Mouse (Mus musculus): ENCODE results near the gene 4930452B06Rik. TPM values are rescaled to one million over a fixed set of nuclear protein-coding genes. Genes with fewer than 3 reads are reported as not detected.
A peak's percentile ranks its signal among the peaks of the same experiment; 100 is the strongest.

Gene 4930452B06Rik
- polyA plus RNA-seq, 1 experiment from 2014 or later = 11.1 TPM

DNA sequence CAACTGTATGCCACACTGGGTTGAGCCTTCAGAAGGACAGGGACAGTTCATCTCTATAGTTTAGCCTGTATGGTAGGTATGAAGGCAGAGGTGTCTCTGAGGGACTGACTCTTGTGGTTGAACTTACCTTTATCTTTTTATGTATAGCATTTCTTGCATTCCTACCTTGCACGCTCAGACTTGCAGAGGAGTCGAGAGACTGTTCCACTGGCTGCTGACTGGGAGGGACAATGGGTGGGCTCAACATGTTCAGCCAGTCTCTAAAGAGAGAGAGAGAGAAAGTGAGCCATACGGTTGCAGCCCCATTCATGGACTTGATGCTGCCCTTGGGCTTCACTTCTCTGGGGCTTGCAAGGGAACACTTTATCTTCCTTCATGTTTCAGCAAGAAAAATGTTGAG lies 223.3 kb downstream of the 4930452B06Rik start:
- Histone ChIP-seq H3K4me3 (ENCODE audit: low read length) (no peak overlapping the region), H3K27ac (ENCODE audit: low read length) (no peak overlapping the region)
- whole genome bisulfite sequencing = 85% methylated on average over 3 of the region's 3 CpGs

DNA sequence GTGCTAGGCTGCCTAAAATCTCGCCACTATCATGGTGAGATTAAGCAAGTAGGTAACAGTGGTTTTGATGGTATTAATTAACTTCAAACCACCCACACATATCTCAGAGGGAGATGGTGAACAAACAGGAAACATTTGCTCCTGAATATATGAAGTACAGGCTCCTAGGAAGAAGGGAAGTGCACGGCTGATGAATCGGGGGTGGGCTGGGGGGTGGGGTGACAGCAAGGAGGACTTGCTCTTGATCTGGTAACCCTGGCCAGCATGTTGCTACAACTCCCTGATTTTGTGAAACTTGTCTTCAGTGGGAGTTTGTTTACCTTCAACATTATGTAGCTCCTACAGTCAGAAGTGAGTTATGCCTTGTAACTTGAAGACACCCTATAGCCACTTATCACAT lies 224.4 kb downstream of the 4930452B06Rik start:
- Histone ChIP-seq H3K9me3 (ENCODE audit: low read length) (no peaks in the 10 kb centered on the region), H3K27ac (ENCODE audit: low read length) (no peak overlapping the region)
- WGBS = 23% methylated on average over 3 of the region's 3 CpGs

More for the DNA sequence above, 223.3 kb downstream of the 4930452B06Rik start:
- ATAC-seq (ENCODE audit: low FRiP score, low TSS enrichment) = 0 out of 2 replicates have a peak, but pooled peaks have one; percentile 58
- Histone ChIP-seq H3K36me3 (ENCODE audit: insufficient read depth, low read length) (no peaks in the 10 kb centered on the region), H3K27me3 (ENCODE audit: insufficient read depth, low read length) (no peaks in the 10 kb centered on the region), H3K9me3 (ENCODE audit: low read length) (no peaks in the 10 kb centered on the region), H3K4me1 (ENCODE audit: insufficient read depth, low read length) (peaks cover 17% of the 10 kb centered on the region), H3K4me2 (replicated peaks; ENCODE audit: low read depth, low read length) (no peak overlapping the region), H3K9ac (replicated peaks; ENCODE audit: low read length) (no peak overlapping the region)

DNA sequence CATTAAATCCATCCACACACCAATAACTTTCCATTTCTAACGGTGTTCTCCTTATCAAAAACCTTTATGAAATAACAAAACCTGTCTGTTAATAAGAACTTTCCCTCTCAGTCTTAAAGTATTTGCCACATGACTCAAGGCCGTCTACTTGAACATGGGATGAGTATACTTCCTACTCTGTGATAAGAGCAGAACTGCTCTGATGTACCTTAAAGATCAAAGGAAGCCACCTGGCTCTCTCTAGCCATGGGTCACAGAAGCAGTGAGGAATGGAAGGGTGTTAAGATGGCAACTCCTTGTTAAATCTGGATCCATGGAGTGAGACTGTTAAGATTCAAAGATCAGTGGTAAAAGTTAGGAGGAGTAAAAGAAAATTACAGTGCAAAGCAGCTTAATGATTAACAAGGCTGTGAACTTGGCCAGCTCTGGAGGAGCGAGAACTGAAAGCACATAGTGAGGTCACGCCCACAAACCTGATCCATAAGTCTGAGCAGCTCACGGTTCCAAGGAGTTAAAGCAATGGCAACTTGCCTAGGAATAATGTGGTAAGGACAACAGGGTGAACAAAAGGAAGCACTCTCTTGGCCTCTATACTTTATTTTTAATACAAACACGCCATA lies 235.3 kb downstream of the 4930452B06Rik start:
- H3K9ac ChIP-seq (replicated peaks; ENCODE audit: low read length) = no peak overlapping the region
- ATAC-seq (ENCODE audit: low FRiP score, low TSS enrichment) = peak; percentile 90
- H3K4me1 ChIP-seq (ENCODE audit: insufficient read depth, low read length) = 0 out of 2 replicates have a peak, but pooled peaks cover 5% of the 10 kb centered on the region
- no peaks in the 10 kb centered on the region for H3K9me3 ChIP-seq (ENCODE audit: low read length)
- no peak overlapping the region for H3K4me2 ChIP-seq (replicated peaks; ENCODE audit: low read depth, low read length)
- H3K4me3 ChIP-seq (ENCODE audit: low read length) = no peak overlapping the region
- H3K27ac ChIP-seq (ENCODE audit: low read length) = peak overlapping the region; percentile 70
- H3K27me3 ChIP-seq (ENCODE audit: insufficient read depth, low read length) = no peaks in the 10 kb centered on the region
- no peaks in the 10 kb centered on the region for H3K36me3 ChIP-seq (ENCODE audit: insufficient read depth, low read length)
- WGBS = 51% methylated on average over 6 of the region's 6 CpGs

More for the DNA sequence above, 224.4 kb downstream of the 4930452B06Rik start:
- H3K4me1 ChIP-seq (ENCODE audit: insufficient read depth, low read length) = peaks cover 17% of the 10 kb centered on the region
- H3K36me3 ChIP-seq (ENCODE audit: insufficient read depth, low read length) = no peaks in the 10 kb centered on the region
- H3K4me2 ChIP-seq (replicated peaks; ENCODE audit: low read depth, low read length) = no peak overlapping the region
- H3K9ac ChIP-seq (replicated peaks; ENCODE audit: low read length) = no peak overlapping the region
- no peaks in the 10 kb centered on the region for H3K27me3 ChIP-seq (ENCODE audit: insufficient read depth, low read length)
- no peak for ATAC-seq (ENCODE audit: low FRiP score, low TSS enrichment)
- H3K4me3 ChIP-seq (ENCODE audit: low read length) = no peak overlapping the region

DNA sequence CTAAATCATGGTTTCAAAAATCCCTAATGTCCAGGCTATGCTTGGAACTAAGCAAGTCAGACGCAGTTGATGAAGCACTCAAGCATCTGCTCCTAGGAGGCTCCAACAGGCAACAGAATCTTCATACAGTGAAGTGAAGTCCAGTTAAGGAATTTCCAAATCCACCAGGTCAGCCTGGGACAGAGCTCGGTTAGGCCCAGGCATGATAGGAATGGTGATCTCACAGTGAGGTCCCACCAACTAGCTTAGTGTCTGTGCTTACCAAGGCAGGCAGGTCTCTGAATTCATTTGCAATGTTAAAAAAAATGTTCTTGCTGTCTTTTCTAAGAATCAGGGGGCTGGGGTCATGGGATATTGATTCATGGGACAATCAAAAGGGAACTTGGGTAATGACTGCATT lies 236.3 kb downstream of the 4930452B06Rik start:
- Histone ChIP-seq H3K9ac (replicated peaks; ENCODE audit: low read length) (no peak overlapping the region), H3K27ac (ENCODE audit: low read length) (no peak overlapping the region), H3K36me3 (ENCODE audit: insufficient read depth, low read length) (no peaks in the 10 kb centered on the region), H3K4me3 (ENCODE audit: low read length) (no peak overlapping the region), H3K4me1 (ENCODE audit: insufficient read depth, low read length) (0 out of 2 replicates have a peak, but pooled peaks cover 5% of the 10 kb centered on the region), H3K9me3 (ENCODE audit: low read length) (no peaks in the 10 kb centered on the region), H3K27me3 (ENCODE audit: insufficient read depth, low read length) (no peaks in the 10 kb centered on the region), H3K4me2 (replicated peaks; ENCODE audit: low read depth, low read length) (no peak overlapping the region)
- no peak for ATAC-seq (ENCODE audit: low FRiP score, low TSS enrichment)
- 93% methylated on average over 2 of the region's 2 CpGs for WGBS

DNA sequence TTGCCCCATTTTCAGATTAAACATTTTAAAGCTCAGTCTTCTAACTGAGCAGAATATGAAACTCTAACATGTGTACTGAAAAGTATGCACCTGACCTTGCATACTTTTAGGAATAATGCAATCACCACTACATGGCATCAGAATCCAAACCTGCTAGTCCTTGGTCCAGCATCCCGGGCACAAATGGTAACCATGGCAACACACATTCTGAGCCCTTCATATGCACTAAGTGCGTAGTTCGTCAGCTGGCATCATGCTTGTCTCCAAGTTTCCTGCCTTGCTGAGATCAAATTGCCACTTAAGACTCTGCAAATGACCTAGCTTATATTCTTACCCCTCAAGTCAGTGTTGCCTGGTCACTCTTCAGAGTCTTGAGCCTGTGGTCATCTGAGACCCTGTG lies 243.2 kb downstream of the 4930452B06Rik start:
- no peaks in the 10 kb centered on the region for H3K27me3 ChIP-seq (ENCODE audit: insufficient read depth, low read length)

DNA sequence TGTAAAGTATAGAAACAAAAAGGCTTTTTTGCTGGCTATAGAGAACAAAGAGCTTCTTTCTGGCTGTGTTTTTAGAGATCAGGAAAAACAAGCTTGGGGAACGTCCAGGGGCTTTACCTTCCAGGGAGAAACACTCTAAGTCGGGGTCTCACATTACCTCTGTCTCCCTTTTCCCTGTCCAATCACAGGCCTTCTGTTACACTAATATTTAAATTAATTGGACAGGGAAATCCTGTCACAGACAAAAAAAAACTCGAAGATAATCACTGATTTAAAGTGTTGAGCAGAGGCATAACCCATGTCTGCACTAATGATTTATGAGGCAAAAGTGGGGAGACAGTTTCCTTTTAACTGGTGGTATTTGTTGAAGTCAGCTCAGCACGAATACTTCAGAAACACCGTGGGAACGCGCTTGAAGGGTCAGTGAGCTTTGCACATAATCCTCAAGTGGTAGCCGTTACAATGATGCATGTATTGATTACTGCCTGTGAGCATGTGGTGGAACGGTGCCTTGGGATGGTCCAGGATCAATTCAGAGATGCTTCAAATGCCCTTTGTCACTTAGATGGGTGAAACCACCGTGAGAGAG lies 244.7 kb downstream of the 4930452B06Rik start:
- H3K9me3 ChIP-seq (ENCODE audit: low read length) = no peaks in the 10 kb centered on the region
- H3K4me1 ChIP-seq (ENCODE audit: insufficient read depth, low read length) = peaks cover 8% of the 10 kb centered on the region
- peak; percentile 57; the same call in 1 of the 2 replicates for ATAC-seq (ENCODE audit: low FRiP score, low TSS enrichment)
- no peak overlapping the region for H3K27ac ChIP-seq (ENCODE audit: low read length)
- no peaks in the 10 kb centered on the region for H3K36me3 ChIP-seq (ENCODE audit: insufficient read depth, low read length)
- peak overlapping the region; percentile 46 for H3K4me2 ChIP-seq (replicated peaks; ENCODE audit: low read depth, low read length)
- H3K4me3 ChIP-seq (ENCODE audit: low read length) = peak overlapping the region; percentile 18; the same call in 1 of the 2 replicates
- H3K9ac ChIP-seq (replicated peaks; ENCODE audit: low read length) = no peak overlapping the region
- H3K27me3 ChIP-seq (ENCODE audit: insufficient read depth, low read length) = no peaks in the 10 kb centered on the region
- 11% methylated on average over 10 of the region's 10 CpGs for WGBS

More for the DNA sequence above, 243.2 kb downstream of the 4930452B06Rik start:
- no peak overlapping the region for H3K9ac ChIP-seq (replicated peaks; ENCODE audit: low read length)
- H3K4me3 ChIP-seq (ENCODE audit: low read length) = no peak overlapping the region
- H3K4me2 ChIP-seq (replicated peaks; ENCODE audit: low read depth, low read length) = no peak overlapping the region
- peaks cover 8% of the 10 kb centered on the region for H3K4me1 ChIP-seq (ENCODE audit: insufficient read depth, low read length)
- ATAC-seq (ENCODE audit: low FRiP score, low TSS enrichment) = no peak
- H3K36me3 ChIP-seq (ENCODE audit: insufficient read depth, low read length) = no peaks in the 10 kb centered on the region
- WGBS = 81% methylated on average over 3 of the region's 3 CpGs
- no peaks in the 10 kb centered on the region for H3K9me3 ChIP-seq (ENCODE audit: low read length)
- H3K27ac ChIP-seq (ENCODE audit: low read length) = no peak overlapping the region

DNA sequence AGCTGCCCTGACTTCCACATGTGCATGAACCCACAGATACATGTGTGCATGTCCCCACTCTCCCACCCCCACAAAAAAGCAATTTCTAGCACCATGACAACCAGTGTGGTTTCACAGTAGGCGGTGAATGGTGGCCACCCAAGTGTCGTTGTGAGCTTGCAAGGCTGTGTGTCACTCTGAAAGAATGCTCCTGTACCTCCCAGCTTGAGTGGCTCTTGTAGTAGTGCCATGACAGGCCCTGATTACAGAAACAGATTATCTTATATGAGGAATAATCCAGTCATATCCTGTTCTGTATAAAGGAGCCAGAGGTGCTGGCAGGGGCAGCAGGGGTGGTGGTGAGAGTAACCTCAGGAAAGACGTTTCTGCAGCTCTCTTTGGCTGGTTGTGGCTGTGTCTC lies 247.4 kb downstream of the 4930452B06Rik start:
- H3K36me3 ChIP-seq (ENCODE audit: insufficient read depth, low read length) = no peaks in the 10 kb centered on the region
- no peak overlapping the region for H3K9ac ChIP-seq (replicated peaks; ENCODE audit: low read length)
- H3K4me3 ChIP-seq (ENCODE audit: low read length) = no peak overlapping the region
- H3K4me2 ChIP-seq (replicated peaks; ENCODE audit: low read depth, low read length) = no peak overlapping the region
- no peaks in the 10 kb centered on the region for H3K9me3 ChIP-seq (ENCODE audit: low read length)
- 63% methylated on average over 3 of the region's 3 CpGs for WGBS
- H3K27me3 ChIP-seq (ENCODE audit: insufficient read depth, low read length) = no peaks in the 10 kb centered on the region
- H3K27ac ChIP-seq (ENCODE audit: low read length) = no peak overlapping the region
- no peak for ATAC-seq (ENCODE audit: low FRiP score, low TSS enrichment)
- H3K4me1 ChIP-seq (ENCODE audit: insufficient read depth, low read length) = peaks cover 8% of the 10 kb centered on the region

DNA sequence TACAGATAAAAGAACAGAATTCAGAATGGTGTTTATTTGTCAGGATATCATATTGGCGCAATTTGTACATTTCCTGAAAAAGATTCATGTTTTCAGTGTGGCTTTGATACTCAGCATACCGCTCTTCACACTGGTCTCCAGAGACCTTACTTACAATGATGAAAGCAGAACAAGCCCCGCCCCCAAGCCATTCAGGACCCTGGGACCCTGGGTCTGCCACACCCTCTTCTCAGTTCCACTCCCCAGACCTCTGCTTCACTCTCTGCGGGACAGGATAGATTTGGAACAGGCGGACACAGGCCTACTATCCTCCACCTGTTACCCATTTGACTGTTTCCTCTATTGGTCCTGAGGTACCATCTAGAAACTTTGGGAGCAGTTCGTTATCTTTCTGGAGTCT lies 260.1 kb downstream of the 4930452B06Rik start:
- Histone ChIP-seq H3K36me3 (ENCODE audit: insufficient read depth, low read length) (no peaks in the 10 kb centered on the region), H3K27me3 (ENCODE audit: insufficient read depth, low read length) (no peaks in the 10 kb centered on the region), H3K9ac (replicated peaks; ENCODE audit: low read length) (no peak overlapping the region), H3K4me3 (ENCODE audit: low read length) (no peak overlapping the region), H3K4me1 (ENCODE audit: insufficient read depth, low read length) (no peaks in the 10 kb centered on the region), H3K4me2 (replicated peaks; ENCODE audit: low read depth, low read length) (no peak overlapping the region), H3K9me3 (ENCODE audit: low read length) (no peaks in the 10 kb centered on the region), H3K27ac (ENCODE audit: low read length) (no peak overlapping the region)
- no peak for ATAC-seq (ENCODE audit: low FRiP score, low TSS enrichment)
- WGBS = 70% methylated on average over 6 of the region's 6 CpGs

DNA sequence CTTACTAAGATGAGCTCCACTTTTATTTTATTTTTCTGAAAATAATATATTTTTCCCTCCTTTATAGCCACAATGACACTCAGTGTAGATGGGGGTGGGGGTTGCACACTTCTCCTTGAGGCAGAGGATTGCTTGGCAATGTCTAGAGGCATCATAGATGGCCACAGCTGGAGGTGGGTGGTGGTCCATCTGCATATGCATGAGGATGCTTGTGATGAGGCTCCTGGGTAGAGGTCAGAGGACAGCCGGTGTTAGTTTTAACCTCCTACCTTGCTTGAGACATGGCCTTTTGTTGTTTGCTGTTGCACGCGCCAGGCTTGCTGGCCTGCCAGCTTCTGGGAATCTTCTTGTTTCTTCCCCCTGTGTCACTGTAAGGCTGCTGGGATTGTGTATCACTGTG lies 262.7 kb downstream of the 4930452B06Rik start:
- H3K4me3 ChIP-seq (ENCODE audit: low read length) = no peak overlapping the region
- no peak overlapping the region for H3K9ac ChIP-seq (replicated peaks; ENCODE audit: low read length)
- no peaks in the 10 kb centered on the region for H3K27me3 ChIP-seq (ENCODE audit: insufficient read depth, low read length)
- no peaks in the 10 kb centered on the region for H3K9me3 ChIP-seq (ENCODE audit: low read length)
- WGBS = 87% methylated on average over 3 of the region's 3 CpGs
- no peak overlapping the region for H3K4me2 ChIP-seq (replicated peaks; ENCODE audit: low read depth, low read length)
- no peak overlapping the region for H3K27ac ChIP-seq (ENCODE audit: low read length)
- H3K4me1 ChIP-seq (ENCODE audit: insufficient read depth, low read length) = no peaks in the 10 kb centered on the region
- H3K36me3 ChIP-seq (ENCODE audit: insufficient read depth, low read length) = no peaks in the 10 kb centered on the region
- no peak for ATAC-seq (ENCODE audit: low FRiP score, low TSS enrichment)

DNA sequence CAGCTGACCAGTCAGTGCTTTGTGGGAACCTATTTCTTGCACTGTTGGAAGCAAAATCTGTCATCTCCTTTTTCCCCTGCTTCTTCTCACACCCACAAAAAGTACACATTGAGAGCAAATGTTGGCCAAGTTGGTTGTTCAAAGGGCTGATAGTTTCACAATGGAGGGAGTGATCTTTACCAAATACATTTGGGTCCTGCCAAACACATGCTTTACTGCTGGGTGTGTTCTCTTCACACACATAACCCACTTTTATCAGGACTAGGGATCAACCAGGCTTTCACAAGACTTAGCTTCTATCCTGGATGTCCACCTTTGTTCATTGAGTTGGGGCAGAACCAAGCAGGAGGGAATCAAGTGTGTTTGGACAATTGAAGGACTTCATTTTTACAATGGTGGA lies 267.5 kb downstream of the 4930452B06Rik start:
- Histone ChIP-seq H3K4me2 (replicated peaks; ENCODE audit: low read depth, low read length) (no peak overlapping the region), H3K4me1 (ENCODE audit: insufficient read depth, low read length) (no peaks in the 10 kb centered on the region), H3K4me3 (ENCODE audit: low read length) (no peak overlapping the region), H3K27me3 (ENCODE audit: insufficient read depth, low read length) (no peaks in the 10 kb centered on the region), H3K27ac (ENCODE audit: low read length) (no peak overlapping the region), H3K9ac (replicated peaks; ENCODE audit: low read length) (no peak overlapping the region), H3K9me3 (ENCODE audit: low read length) (no peaks in the 10 kb centered on the region), H3K36me3 (ENCODE audit: insufficient read depth, low read length) (no peaks in the 10 kb centered on the region)
- ATAC-seq (ENCODE audit: low FRiP score, low TSS enrichment) = no peak

Data from kidney, embryonic 16.5 days (tissue).